Mouse (Mus musculus) C2C12 (cell line): ENCODE data around the gene Akap3.

ENCODE experiments used
- CTCF ChIP-seq: IDR thresholded peaks from one replicate; pipeline ENCODE4 v1.5.1; 2011; ENCODE audit not compliant: control insufficient read depth, insufficient read depth, insufficient read length
- MAX ChIP-seq: IDR thresholded peaks from one replicate; pipeline ENCODE4 v1.6.1; 2011; ENCODE audit warnings: mild to moderate bottlenecking, control low read depth
- MYOG ChIP-seq: IDR thresholded peaks from one replicate; pipeline ENCODE4 v1.6.1; 2011; ENCODE audit not compliant: control insufficient read depth, insufficient read length; ENCODE audit errors: extremely low read depth

DNA sequence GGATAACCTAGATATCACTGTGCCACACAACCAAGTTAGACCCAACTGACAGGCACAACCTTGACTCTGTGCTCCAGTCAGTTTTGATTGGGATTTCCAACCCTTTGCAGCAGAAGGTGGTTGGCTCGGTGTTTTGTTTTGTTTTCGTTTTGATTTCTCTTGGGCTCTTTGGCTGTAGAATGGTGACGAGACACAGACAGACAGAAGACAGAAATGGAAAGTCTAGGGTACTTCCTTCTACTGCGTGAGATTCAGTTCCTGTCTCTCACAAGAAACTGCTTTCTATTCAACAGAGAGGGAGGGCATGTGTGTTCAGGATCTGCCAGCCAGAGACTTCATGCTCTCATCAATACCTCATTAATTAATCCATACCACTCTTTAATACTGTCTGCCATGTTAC lies 57.8 kb downstream of the Akap3 start:
- TF ChIP-seq CTCF (no peak), MYOG (no peak), MAX (no peak)
